Mouse (Mus musculus): Measurements from ENCODE around the gene D630045J12Rik. TPM values are rescaled to one million over a fixed set of nuclear protein-coding genes. Genes with fewer than 3 reads are reported as not detected.

The D630045J12Rik gene
- 1 to 10 TPM; 1.6 TPM for total RNA-seq (2021)
- long read RNA-seq, experiment 1: 0 reads
- long read RNA-seq, experiment 2: 0 reads

DNA sequence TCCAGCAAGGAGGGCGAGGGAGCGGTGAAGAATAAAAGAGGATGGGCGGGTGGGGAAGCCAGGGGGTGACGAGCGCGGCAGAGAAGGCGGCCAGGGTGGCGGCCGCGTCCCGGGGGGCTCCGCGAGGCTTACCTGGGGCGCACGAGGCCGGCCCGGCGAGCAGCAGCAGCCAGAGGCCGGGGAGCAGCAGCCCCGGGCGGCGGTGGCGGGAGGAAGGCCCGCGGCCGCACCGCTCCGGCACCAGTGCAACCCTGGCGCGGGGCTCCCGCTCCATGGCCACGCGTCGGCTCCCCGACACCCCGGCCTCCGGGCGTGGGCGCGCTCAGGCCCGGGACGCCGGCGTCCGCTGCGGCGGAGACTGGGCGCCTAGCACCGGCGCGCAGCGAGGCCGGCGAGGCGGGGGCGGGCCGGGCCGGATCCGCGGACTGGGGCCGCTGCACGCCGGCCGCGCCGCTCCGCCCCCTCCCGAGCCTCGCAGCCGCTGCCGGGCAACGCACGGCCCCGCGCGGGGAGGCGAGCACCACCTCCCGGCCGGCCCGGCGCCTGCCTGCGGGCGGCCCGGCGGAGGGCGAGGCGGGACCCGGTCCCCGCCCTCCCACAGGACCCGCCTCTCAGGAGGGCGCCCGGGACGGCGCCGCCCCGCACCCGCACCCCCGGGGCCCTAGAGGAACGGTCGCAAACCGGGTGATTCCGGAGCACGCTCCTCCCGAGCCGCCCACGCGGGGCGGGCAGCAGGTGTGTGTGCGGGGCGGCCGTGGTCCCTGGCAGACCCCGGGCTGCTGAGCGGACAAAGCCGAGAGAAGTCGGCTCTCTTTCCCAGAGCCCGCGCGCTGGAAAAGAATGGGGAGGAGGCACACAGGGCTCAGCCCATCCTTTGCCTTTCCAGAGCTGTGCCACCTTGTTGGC is at the start of gene D630045J12Rik:
Gene D630045J12Rik (minus strand): TSS at position 274 of the 906 bp plus-strand sequence.
- DNase-seq: peak; percentile 67 to 85

DNA sequence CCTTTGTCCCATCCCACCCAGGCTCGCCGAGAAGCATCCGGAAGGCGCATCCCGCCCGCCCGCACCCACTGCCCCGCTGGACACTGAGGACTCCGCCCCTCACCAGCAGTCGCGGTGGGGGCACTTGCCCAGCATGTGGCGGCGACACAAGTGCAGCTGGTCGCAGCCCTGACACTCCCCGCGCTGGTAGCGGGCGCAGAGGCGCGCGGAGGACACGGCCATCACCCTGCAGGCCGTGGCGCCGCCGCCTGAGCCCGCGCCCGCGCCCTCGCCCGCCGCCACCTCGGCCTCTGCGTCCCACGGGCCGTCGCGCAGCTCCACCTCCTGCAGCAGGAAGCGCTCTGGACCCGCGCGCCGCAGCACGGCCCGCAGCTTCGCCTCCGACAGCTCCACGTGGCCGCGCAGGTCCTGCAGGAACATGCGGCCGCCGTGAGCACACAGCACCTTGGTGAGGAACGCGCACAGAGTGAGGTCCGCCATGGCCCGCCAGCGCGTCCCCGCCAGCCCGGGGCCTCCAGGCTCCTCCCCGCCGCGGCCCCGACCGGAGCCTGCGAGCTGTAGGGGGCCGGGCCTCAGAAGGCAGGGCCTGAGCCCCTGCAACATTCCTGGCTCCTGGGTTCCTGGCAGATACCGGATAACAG is 45.1 kb upstream of the D630045J12Rik start, which contains the start of gene Zc3hav1l:
Gene Zc3hav1l (minus strand): TSS at position 499 of the 641 bp plus-strand sequence.
- peak; percentile 65 to 72 for DNase-seq

DNA sequence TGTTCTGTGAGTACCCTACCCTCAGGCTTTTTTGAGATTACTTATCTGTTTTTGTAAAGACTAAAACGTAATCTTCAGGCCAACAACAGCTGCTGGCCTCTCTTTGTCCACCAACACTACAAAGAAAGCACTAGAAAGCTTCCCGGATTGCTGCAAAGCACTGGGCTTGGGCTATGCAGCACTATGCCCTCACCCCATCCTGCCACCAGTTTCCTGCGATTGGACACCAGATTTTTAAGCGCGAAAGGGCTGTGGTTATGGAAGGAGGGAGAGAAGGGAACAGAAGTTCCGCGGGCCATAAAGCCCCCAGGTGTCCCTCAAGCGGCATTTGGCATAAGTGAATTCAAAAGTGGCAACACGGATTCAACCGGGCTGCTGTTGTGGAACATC is 44.4 kb upstream of the D630045J12Rik start:
- peak in 1 of 2 experiments; percentile 19 for DNase-seq

DNA sequence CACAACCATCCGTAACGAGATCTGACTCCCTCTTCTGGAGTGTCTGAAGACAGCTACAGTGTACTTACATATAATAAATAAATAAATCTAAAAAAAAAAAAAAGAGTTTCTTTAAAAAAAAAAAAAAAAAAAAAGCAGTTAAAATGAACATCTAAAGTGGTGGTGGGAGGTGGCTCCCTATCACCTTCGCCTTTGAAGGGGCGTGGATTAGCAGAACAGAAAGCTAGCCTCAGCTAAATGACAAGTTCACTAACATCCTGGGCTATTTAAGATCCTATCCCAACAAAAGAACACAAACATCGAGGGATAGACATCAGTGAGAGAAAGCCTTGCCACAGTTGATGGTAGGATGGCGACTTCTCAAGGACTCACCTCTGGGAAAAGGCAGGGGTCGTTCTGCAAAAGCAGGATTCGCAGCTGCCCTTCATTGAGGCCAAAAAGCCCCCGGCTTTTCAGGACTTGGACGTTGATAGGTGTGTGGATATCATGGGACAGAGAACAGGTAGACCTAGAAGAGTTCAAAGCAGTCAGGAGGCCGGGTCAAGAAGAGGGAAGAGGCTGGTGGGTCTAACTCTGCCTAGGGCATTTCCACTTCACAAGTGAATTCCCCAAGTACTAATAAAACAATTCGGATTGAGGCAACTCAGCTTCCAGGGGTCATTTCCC is 43.9 kb upstream of the D630045J12Rik start:
- DNase-seq: no peak

DNA sequence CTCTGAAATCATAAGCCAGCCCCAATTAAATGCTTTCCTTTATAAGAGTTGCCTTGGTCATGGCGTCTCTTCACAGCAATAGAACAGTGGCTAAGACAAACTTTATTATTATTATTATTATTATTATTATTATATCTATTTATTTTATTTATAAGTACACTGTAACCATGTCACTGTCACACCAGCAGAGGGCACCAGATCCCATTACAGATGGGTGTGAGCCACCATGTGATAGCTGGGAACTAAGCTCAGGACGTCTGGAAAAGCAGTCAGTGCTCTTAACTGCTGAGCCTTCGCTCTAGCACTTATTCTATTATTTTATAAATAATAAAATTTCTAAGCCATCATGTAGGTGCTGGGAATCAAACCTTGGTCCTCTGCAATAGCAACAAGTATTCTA is 39.9 kb upstream of the D630045J12Rik start:
- no peak for DNase-seq

DNA sequence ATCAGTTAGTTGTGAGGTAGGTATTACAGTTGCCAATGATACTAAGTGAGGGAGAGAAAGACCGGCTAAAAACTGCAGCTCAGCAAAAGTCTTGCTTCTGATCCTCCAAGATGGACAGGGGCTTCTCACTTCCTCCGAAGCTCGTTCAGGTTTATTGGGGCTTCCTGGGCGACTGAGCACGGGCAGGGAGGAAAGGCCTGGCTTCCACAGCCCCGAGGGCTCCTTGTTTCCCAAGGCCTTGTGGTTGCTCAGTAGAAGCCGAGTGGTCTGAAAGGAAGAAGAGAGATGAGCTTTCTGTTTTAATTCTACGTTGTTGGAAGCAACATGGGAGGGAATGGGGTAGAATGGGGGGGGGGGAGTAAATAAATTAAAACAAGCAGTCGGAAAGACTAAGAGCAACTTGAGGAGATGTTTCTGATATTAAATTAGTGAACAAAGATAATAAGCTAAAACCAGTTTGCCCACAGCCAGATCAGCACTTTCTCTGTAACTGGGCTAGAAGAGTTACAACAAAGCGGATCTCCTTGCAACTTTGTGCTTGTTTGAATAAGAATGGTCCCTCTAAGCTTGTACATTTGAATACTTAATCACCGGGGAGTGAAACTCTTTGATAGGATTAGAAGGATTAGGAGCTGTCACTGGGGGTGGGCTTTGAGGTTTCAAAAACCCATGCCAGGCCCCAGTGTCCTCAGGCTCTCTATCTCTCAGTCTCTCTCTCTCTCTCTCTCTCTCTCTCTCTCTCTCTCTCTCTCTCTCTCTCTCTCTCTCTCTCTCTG is 39.2 kb upstream of the D630045J12Rik start:
- no peak for DNase-seq

DNA sequence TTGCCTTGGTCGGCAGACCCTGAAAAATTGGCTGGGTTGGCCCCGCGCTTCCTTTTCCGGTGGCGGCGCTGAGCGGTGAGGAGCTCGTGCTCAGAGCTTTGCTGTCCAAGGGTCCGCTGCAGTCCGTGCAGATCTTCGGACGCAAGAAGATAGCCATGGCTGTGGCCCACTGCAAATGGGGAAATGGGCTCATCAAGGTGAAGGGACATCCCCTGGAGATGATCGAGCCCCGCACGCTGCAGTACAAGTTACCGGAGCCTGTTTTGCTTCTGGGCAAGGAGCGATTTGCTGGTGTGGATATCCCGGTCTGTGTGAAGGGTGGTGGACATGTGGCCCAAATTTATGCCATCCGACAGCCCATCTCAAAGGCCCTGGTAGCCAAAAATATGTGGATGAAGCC is 30.6 kb upstream of the D630045J12Rik start:
- no peak for DNase-seq

DNA sequence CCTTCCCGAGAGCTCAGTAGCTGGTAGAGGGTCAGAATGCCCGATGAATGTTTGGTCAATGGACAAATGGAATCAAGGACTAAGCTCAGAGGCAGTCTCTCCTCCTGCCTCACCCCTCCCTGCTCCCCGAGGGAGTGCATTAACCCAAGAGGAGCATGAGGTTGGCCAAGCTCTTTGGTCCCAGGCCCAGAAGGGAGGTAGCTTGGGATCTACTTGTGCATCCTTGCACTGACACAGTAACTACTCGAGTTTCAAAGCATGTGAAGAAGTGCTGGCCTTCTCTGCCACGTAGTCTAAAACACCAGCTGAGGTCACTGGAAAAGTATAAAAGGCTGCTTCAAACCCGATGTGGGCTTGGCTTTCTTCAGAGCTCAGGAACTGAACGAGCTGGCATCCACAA is 10.7 kb upstream of the D630045J12Rik start:
- DNase-seq: no peak

DNA sequence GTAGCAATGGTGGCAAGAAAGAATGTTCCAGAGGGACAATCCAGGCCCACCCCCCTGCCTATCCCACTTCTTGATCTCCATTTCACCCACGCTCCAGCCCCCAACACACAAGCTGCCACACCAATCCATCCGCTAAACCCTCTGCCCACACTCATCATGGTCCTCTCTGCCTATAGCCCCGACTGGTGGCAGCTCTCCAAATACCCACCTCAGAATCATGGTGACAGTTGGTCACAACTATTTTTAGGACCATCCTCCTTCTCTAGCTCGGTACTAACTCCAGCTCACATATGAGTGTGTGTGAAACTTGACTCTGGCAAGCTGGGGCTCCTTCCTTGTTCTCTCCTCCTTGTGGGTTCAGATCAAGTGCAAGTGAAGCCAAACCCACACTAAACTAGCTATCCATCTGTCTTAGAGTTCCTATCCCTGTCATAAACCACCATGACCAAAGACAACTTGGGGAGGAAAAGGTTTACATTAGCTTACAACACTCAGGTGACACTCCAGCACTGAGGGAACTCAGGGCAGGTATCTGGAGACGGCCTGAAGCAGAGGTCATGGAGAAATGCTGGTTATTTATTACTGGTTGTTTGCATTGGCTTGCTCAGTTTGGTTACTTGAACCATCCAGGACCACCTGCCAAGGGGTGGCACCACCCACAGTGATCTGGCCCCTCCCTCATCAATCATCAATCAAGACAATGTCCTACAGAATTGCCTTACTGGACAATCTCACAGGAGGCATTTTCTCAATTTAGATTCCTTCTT is 9.8 kb upstream of the D630045J12Rik start:
- no peak for DNase-seq

DNA sequence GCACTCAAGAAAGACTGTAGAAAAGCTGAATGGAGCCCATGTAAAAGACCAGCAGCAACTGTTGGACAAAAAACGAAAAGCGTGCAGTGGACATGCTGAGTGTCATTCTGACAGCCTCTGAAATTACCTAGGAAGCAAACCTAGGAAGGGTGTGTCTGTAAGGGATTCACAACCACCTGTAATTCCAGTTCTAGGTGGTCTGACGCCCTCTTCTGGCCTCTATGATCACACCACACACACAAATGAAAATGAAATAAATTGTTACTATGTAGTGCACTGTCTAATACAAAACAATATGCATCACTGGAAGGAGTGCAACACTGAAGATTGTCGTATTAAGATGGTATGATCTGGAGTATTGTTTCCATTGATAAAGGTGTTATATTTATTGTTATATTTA is 8.1 kb upstream of the D630045J12Rik start:
- no peak for DNase-seq

DNA sequence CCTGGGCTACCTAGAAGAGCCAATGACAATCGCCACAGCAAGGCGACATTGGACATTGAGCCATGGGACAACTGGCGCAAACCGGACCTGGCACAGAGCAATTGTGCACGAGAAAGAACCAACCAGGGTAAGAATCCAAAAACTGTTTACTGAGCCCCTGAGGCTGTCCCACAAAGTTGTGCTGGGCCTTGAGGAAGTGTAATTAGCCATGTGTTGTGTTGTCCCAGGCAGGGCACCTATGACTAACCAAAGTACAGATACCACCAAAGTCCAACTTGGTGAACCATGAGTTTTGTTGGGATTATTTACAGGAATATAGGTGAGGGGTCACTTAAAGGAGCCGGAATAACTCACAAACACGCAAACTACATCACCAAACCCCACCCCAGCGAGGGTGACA is 3.7 kb upstream of the D630045J12Rik start:
- no peak for DNase-seq

DNA sequence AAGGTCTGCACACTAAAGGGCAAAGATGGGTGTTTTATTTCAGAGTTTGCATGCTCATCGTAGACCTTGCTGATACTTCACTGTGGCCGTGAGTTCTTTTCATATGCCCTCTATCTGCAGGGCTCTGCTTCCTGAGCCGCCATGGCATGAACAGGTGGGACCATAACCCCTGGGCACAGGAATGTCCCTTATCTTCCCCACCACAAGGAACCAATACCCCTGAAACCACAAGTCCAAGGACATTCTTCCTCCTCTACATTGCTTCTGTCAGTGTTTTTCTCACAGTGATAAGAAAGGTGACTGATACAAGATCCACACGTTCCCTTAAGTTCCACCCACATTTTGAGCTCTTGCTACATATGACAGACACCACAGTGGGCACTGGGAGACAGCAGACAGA is 3.0 kb upstream of the D630045J12Rik start:
- no peak for DNase-seq

DNA sequence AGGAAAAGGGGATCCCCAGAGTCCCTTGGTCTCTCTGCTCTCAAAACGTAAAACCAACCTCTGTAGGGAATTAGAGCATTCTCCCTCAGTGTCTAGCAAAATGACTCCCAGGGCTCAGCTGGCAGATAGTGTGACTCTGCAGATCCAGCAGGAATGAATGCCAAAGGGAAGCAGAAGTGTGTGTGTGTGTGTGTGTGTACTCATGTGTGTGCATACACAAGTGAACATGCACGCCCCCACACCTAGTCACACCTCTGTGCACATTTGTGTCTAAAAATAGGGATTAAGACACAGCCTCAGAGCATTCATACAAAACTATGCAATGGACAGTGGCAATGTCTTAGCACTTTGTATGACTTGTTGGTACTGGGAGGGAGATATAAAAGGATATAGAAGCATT is 2.0 kb upstream of the D630045J12Rik start:
- DNase-seq: no peak

DNA sequence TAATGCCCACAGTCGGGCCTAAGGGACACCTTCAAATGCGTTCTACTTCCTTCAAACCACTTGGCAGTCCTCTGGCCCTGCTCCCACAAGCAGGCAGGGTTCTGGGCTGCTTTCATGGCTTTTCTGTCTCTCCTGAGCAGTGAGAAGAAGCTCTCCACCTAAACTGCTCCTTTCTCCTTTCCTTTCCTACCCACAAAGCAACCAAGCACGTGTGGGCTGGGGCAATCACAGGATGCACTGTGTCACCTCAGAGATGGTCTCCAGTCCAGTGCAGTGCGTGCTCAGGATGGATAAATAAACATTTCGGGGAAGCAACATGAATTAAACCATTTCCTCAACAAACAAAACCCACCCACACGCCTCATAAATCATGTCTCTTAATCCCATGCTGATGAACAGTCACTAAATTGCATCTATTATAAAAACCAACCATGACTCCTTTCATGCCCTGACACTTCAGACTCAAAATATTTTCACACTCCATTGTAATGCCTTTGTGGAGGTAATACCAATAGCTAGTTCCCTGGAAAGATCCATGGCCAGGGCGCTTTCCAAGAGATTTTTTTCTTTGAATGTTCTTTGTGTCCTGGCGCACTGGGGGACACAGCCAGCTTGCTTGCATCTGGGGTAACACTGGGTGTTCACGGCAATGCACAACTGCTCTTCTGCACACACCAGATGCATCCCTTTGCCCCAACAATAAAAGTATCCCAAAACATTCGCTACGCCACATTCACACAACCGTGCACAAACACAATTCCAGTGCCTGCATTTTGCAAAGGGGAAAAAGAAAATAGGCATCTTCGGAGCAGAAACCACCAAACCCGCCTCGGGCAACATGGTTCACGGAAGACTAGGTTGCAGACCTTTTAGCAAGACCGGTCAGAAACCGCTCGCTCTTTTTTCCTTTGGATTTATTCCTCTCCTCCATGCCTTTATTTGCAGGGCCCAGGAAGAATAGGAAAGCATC is 758 bp downstream of the D630045J12Rik start:
- DNase-seq: peak in 1 of 2 experiments; percentile 23

DNA sequence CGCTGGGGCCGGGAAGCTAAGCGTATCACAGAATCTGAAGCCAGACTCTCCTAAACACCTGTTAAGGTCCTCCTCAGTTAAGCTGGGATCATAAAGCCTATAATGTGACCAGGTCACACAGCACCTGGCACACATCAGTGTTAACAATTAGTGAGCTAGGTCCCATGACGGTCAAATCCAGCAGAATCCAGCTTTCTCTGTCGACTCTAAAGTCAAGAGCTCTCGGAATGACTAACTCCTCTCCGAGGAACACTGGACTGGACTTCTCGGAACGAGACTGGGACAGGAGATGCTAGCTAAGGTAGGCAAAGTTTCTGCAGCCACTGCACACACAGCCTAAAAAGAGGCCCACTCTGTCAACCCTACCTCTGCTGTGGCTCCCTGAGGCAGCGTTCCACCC is 1.7 kb downstream of the D630045J12Rik start:
- no peak for DNase-seq

DNA sequence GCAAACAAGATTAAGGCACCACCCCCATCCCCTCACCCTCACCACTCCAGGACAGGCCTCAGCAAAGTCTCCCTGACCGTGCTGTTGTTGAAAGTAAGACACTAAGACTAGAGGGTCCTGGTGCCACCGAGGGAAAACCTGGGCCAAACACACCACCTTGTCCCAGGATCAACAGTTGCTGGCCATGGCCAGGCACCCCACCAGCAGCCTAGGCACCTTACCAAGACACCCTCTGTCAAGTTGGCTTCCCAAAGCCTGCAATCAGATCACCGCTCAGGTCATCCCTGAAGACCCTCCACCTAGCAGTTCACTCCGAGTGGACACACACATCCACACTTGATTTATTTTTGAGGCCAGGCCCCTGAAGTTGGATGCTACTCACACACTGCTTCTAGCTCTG is 2.3 kb downstream of the D630045J12Rik start:
- no peak for DNase-seq

DNA sequence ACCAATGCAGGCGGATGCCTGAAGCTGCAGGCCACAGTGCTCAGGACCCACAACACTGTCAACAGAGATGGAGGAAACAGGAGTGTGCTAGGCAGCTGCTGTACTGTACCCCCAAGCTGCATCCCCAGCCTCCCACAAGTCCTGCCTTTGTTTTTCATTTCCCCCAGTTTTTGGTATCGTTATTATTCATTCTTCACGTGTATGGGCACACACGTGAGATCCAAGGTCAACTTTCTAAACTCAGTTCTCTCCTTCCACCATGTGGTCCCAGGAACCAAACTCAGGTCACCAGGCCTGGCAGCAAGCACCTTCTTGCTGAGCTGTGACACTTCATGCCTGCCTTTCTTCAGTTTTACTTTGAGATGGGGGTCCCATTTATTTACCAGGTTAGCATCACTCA is 6.4 kb downstream of the D630045J12Rik start:
- DNase-seq: no peak

DNA sequence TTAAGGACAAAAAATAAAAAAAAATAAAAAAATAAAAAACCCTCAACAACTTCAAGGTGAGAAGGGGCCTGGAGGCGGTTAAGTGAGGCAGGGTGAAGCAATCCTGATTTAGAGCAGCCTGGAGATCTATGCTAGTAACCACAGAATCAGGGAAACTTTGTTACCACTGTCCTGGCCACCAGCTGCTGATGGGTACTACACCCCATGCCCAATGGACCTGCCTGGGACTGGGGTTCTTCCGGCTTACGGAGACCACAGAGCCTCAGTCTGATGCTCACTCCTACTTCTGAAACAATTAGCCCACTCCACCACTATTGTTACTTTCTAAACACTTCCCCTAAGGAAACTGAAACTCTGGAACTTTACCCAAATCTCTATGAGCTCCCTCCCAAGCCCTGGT is 9.0 kb downstream of the D630045J12Rik start:
- no peak for DNase-seq

DNA sequence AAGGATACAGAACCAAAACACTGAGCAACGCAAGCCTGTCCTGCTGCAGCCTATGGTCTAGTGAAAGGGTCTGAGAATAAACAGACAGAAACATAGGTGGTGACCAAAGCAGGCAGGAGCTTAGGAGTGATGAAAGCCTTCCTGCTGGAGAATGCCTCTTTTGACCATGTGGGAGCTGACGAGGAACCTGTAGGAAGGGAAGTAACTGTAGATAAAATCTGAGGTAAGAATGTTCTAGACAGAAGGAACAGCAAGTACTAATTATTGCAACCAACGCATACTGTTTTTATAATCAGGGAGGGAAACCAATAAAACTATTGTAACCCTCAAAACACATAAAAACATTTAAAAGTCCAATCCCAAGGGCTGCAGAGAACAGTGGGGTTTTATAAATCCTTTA is 9.6 kb downstream of the D630045J12Rik start:
- DNase-seq: no peak

DNA sequence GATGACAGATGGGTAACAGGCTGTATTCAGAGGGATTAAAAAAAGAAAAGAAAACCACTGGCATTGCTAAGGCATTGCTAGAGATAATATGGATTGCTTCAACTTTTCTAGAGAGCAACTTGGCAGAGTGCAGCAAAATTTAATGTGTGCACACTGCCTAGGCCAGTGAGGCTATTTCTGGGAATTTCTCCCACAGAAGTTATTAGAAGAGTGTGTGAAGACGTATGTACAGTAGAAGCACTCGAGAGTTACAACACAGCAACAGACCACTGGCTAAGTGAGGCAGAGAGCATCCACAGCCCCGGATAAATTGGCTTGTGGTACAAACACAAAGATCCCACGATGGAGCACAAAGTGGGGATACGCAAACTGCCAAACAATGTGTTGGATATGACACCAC is 11.0 kb downstream of the D630045J12Rik start:
- DNase-seq: no peak

All from heart, adult 18-20 months (tissue).